Mouse (Mus musculus): Measurements from ENCODE around the gene Atp6v1g1.

Gene Atp6v1g1

DNA sequence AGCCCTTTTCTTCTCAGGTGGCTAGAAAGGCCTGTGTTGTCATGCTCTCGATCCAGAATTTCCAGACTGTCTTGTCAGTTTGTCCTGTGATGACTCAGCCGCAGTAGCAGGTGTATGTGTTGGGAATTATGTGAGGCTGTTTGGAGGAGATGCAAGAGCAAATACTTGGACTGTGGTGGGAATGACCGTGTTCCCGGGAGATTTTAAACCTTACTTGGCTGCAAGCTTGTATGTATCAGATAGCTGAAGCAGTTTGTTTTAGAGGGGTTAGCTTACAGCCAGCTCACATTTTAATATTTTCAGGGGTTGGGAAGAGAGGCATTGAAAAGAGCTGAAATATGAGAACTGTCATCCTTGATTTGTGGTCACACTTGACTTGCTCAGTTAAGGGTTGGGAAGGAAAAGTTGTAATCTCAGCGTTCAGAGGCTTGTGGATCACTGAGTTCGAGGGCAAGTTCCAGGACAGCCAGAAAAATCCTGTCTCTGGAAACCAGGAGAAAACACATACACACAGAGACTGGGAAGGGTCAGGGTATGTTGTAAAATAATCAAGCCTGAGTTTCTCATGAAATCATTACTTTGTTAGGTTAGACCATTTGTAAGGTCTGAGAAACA lies 2.0 kb downstream of the Atp6v1g1 start:
- in situ Hi-C loops (cut with MseI, MboI): no loop called here

DNA sequence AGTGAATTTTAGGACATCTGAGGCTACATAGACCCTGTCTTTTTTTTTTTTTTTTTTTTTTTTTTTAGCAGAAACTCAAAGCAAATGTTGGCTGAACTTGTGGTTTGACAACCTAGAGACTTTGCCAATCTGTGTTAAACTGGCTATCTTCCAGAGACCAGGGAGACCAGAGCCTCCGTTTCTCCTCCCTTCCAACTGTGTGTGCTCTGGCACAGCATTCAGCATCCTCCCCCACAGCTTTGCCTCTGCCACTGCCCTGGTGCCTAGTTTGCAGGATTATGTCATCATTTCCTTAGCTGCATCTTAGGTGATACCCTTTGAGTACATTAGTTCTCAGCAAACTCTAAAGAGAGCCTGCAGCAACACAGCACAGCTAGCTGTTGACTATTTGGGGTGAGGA lies 3.2 kb downstream of the Atp6v1g1 start:
- in situ Hi-C loops (cut with MseI, MboI): no loop called here

DNA sequence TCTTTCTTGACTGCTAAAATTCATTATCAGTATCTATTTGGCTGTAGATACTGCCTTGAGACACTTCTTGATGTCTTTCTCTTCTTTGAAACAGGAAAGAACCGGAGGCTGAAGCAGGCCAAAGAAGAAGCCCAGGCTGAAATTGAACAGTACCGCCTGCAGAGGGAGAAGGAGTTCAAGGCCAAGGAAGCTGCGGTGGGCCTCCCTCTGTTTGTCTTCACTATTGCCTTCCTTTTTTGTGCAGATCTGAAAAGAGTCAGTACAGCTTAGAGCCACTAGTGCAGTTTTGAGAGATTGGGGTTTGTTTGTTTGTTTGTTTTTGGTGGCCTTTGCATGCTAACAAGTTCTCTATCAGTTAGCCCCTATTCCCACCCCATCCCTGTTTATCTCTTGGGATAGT lies 3.9 kb downstream of the Atp6v1g1 start:
- in situ Hi-C loops (cut with MseI, MboI): no loop called here

DNA sequence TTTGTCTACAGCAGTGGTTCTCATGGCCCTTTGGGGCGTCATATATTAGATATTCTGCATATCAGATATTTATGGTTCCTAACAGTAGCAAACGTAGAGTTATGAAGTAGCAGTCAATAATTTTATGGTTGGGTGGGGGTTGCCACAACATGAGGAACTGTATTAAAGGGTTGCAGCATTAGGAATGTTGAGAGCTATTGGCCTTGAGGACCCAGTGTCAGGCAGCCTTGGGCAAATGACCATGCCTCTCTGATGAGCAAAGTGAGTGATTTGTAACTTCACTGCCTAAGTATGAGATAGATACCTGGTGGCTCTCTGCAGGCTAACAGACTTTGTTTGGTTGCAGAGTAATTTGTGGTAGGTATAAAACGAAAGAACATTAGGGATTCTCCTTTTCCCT lies 6.3 kb downstream of the Atp6v1g1 start:
- in situ Hi-C loops (cut with MseI, MboI): no loop called here

DNA sequence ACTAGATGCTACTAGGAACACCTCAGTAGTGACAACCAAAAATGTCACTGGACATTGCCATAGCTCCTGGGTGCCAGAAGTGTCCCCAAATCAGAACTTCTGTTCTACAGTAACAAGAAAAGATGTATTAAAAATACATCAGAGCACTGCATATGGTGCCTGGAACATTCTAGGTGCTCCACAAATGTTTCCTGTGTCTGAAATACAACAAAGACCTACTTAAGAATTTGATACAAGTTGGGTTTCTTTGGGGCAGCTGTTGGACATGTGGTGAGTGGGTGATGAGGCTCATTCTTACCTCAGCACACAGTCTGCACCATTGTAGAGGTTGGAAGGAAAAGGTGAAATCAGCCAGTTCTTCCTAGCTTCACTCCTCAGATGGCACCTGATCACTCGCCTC lies 8.3 kb downstream of the Atp6v1g1 start:
- in situ Hi-C loops (cut with MseI, MboI): no loop called here

DNA sequence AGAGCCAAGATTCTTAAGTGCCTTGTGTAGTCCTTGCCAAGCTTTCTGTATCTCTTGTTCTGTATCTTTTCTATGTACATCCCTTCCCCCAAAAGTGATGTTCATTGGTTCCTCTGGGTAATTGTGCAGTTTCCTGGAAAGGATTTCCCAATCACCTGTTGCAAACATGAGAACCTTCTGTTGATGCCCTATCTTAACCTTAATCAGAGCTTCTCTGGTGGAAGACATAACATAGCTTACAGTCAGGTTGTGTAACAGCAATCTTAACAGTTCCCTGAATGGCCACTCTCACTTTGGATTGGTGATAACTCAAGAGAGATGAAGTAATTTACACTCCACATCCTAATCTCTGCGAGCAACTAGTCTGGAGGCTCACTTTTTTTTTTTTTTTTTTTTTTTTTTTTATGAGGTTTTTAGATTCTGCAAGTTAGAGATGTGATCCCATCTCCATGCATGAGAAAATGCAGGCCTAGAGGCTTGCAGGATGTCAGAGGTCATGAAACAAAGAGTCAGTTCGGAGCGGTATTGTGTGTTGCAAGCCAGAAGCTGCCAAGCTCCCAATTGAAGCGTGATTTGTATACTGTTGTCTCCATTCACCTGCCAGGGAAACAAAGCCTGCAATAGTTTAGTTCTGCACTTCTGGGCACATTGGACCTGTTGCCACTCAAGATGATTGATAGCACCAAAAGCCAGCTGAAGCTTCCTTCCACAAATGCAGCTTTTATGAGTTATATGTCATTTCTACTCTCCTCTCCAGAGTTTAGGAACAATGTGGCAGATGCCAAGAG lies 9.4 kb downstream of the Atp6v1g1 start:
- in situ Hi-C loops (cut with MseI, MboI): no loop called here

DNA sequence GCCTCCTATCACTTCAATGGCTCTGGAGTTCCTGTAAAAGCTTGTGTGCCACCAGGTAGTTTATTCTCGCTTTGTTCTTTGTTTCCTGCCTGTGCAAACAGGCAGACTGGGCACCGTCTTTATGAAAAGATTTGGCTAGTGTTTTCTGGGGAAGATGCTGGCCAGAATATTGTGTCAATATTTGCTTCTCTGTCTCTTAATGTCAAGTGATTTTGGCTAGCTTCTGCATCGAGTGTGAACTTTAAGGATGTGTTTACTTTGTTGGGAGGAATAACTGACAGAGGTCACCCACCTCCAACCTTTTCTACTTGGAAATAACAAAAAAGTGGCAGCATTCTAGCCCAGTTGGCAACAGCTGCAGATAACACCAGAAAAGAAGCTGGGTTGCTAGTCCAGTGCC lies 10.0 kb downstream of the Atp6v1g1 start:
- in situ Hi-C loops (cut with MseI, MboI): no loop called here

DNA sequence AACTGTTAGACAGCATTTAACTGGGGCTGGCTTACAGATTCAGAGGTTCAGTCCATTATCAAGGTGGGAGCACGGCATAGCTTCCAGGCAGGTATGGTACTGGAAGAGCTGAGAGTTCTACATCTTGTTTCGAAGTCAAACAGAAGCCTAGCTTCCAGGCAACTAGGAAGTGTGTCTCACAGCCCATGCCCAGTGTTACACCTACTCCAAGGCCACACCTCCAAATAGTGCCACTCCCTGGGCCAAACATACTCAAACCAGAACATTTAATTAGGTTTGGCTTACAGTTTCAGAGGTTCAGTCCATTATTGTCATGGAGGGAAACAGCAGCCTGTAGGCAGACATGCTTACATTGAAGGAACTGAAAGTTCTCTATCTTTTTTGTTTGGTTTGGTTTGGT lies 10.5 kb downstream of the Atp6v1g1 start:
- in situ Hi-C loops (cut with MseI, MboI): no loop called here

DNA sequence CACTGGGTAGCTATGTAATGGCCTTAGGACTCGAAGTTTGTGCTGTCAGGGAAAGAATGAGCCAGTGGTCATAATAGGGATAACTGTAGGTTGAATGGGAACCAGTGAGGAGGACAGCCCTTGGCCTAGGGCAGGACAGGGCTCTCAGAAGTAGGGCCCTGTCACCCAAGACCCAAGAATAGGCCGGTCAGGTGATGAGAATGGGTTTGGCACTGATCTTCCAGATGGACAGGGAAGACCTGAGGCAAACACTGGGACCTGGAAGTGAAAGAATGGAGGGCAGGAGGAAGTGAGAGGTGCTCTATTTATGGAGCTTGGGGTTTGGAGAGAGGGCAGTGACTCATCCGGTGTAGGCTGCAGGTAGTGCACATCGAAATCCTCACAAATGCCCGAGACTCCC lies 12.1 kb downstream of the Atp6v1g1 start:
- in situ Hi-C loops (cut with MseI, MboI): no loop called here

DNA sequence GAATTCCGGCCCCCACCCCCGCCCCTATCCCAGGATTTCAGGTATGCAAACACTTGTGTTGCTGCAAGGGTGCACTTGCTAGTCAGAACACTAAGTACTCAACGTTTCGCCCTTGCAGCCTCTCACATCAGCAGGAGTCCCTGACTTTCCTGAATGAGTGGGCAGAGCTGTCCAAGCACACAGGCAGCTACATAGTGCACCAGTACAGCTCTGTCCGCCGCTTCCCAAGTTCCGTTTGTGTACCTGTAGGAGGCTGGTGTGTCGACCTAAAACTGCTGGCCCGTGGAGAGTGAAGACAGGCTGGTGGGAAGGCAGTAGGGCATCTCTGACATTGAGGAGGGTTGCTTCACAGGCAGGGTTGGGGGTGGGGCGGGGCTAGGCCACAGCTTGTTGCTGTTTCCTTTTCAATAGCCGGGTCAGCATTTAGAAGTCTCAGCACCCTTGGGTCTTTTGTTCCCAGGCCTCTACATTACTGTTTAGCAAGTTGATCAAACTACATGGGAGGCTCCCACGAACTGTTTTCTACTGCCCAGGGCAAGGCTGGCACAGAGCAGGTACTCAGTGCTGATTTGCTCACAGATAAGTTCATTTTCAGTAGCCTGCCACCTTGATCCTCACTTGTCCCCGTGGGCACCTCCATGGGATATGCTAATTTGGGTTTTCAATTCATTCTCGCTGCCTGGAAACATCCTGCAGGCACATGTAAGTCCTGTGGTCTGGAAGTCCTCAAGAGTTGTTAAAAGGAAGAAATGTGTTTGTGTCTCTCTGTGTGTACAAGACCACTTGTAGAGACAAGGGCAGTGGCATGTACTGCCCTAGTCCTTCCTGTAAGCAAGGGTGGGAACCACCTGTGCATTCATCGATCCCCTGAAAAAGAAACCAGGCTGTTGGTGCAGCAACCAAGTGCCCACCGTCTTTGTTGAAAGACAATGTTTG lies 12.8 kb downstream of the Atp6v1g1 start:
- in situ Hi-C loops (cut with MseI, MboI): no loop called here

DNA sequence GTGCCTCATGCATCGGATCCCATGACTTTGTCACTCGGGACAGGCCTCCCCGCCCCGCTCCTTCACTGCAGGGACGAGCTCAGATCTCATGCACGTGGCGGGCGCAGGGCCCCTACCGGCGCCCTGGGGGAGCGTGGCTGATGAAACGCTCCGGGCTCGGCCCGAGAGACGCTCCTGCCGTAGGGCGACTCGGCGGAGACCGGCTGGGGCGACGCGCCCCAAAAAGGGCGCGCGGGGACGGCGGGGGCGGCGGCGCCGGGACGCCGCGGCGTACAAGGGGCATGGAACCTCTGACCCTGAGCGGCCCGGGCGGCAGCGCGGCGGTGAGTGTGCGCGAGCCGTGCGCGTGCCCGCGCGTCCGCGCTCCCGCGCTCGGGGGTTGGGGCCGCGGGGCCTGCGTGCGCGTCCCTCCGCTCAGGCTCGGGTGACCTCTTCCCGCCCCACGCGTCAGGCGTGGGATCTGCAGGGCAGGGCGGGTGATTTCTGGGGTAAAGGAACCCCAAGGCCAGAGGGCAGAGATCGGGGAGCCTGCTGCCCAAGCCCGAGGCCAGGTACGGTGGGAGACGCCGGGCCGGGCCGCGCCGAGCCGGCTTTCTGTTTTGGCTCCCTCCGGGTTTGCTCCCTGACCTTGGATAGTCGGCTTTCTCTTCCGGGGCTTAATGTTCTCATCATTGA lies 14.0 kb downstream of the Atp6v1g1 start, which contains the start of gene Tmem268:
Gene Tmem268, plus strand, starts transcription at position 375 of the 675 bp plus-strand sequence.
- in situ Hi-C loops (cut with MseI, MboI): no loop called here

DNA sequence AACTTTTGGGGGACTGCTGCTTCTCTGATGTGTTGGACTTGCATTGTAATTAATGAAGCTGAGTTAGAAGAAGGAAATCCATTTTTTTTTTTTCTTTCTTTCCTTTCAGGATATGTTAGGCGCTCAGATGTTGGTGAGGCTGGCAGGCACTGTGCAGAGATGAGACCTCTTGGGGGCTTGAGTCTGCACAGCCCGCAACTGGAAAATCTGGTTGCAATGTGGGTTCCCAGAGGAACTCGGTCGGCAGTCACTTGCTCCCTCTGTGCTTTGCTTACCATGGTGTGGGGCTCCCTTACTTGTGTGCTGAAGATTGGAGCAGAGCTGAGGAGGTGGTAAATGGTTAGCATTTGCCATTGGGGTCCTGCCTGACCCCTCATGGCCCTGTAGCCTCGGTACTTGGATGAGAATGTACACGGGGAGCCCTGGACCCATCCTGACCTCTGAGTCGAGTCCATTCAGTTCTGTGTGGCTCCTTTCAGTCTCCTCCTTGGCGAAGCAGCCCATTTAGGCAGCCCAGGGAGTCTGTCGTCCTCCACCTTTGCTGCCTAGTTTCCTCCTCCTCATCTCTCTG lies 14.6 kb downstream of the Atp6v1g1 start:
- in situ Hi-C loops (cut with MseI, MboI): no loop called here

DNA sequence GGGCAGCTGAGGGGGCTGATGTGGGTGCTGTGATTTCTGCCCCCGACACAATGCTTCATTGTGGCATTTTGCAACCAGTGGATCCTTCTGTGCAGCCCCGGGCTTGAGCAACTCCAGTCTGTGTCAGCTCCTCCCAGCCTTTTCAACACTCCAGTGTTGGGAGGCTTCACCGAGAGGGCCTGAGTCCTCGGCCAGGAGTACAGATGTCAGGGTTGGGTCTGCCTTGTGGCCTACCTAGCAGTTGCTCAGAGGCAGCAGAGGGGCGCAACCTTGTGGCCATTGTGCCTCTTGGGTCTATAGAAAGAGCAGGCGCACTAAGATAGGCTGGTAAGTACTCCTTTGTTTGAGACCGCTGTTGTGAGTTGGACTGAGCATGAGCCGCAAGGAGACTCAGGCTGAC lies 15.5 kb downstream of the Atp6v1g1 start:
- in situ Hi-C loops (cut with MseI, MboI): no loop called here

DNA sequence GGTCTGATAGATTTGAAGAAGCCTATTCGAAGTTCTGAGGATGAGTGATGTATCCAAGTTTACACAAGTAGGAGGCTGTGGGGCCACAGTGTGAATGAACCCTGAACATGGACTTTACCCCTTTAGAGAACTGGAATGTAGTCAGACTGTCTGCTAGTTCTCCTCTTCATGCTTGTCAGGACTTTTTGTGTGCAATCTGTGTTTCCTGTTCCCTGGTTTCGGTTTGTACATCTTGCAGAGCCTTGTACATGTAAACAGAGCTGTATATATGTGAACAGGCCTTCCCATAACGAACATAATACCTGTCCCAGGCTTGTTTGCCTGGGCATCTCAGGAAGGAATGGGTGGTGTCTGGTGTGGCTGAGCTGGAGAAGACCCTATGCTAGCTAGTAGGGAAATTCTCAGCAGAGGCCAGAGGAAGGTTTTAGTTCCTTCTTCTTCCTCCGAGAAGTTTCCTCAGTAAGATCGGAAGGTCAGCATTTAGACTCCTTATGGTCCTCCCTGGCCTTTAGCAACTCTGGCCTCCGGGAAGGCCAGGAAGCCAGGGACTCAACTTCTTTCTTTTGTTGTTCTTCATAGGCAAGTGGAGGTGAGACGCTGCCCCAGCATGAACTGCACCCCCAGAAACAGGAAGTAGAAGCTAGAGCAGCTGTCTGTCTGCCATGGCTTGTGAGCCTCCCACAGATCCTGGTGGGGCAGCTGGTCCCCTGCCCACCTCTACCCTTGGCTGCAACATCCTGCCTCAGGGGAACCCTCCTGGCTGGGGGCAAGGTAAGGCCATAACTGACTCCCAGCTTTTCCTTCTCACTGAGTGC lies 17.5 kb downstream of the Atp6v1g1 start:
- in situ Hi-C loops (cut with MseI, MboI): no loop called here

DNA sequence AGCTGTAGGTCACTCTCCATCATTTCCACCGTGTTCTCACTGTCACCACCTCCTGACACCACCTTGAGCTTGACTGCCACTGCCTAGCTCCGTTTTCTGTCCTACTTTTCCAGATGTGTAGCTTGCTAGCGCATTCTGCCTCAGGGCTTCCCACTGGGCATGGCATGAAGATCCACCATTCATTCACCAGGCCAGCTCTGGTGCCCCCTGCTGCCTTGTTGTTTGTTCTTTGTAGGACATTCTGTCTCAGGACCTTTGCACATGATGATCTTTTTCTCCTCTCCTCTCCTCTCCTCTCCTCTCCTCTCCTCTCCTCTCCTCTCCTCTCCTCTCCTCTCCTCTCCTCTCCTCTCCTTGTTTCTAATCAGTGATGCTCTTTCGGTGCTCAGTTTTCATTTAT lies 18.2 kb downstream of the Atp6v1g1 start:
- in situ Hi-C loops (cut with MseI, MboI): no loop called here

DNA sequence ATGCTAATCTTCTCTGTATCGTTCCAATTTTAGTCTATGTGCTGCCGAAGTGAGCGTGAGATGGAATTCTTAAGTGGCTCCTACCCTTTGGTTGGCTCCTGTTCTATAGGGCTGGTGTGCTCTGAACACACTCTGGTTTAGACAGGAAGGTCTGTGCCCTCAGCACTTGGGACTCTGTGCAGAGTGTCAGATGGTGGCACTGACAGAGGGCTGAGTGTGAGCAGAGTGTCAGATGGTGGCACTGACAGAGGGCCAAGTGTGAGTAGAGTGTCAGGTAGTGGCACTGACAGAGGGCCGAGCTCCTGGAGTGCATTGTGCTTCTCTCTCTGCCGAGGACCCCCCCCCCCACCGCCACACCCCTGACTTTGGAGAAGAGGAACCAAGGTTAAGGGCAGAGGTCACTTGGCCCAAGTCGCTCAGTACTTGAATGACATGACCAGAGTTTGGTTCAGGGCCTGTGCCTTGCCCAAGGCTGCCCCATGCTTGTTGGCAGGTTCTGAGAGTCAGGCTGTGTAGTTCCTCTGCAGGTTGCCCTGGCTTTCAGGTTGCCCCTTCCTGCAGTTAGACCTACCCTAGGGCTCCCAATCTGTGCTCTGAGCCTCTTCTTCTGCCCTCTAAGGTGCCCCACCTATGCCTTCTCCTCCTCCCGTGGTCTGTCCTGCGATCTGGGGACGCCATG lies 23.3 kb downstream of the Atp6v1g1 start:
- in situ Hi-C loops (cut with MseI, MboI): no loop called here

DNA sequence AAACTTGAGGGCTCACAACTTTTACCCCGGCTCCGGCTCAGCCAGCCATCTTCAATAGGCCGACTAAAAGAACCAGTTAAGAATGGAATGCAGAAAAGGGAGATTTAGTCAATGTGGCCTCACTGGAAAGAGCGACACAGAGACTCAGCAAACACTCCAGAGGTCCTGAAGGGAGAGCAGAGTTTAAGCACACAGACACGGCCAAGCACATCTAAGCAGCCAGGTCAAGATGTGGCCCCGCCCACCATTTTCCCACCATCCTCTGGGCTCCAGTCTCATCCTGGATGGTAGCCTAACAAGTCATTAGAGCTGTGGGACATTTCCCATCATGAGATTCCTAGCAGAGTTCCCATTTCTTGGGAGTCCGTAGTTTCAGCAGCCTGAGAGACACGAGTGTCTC lies 24.8 kb downstream of the Atp6v1g1 start:
- in situ Hi-C loops (cut with MseI, MboI): no loop called here

DNA sequence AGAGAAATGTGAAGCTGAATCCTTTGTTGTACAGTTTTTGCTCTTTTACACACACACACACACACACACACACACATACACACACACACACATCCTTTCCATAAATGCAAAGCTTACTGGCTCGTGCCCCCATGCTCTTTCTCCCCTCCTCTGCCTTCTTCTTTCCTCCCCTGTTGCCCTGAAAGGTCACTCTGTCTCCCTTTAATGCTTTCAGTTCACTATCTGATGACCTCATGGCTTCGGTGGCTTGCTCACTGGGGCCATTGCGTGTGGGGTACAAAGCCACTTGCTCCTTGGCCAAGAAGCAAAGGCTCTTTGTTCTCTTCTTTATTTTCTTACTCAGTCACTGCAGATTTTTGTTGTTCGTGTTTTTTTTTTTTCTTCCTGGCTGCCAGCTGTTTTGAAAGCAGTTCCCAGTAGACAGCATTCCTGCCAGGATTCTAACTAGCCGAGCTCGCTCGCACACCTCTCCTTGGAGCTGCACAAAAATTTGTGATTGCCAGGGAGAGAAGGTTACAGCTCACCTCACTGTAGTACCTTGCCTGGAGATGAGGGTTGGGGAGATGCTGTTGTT lies 25.7 kb downstream of the Atp6v1g1 start:
- in situ Hi-C loops (cut with MseI, MboI): no loop called here

DNA sequence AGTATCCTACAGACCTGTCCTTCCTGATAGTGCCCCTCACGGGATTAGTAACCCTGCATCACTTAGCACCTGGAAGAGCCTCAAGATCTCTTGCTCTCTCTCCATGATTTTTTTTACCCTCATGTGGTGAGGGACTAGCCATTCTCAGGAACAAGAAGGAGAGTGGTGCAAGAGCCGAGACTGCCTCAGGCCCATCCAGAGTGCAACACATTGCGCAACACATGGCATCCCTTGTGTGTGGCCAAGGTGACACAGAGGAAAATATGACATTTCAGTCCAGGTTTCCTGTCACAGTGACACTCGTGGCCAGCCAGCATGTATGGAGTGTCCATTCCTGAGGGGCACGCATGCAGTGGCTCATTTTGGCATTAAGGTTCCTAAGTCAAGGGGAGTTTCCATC lies 28.0 kb downstream of the Atp6v1g1 start:
- in situ Hi-C loops (cut with MseI, MboI): no loop called here

DNA sequence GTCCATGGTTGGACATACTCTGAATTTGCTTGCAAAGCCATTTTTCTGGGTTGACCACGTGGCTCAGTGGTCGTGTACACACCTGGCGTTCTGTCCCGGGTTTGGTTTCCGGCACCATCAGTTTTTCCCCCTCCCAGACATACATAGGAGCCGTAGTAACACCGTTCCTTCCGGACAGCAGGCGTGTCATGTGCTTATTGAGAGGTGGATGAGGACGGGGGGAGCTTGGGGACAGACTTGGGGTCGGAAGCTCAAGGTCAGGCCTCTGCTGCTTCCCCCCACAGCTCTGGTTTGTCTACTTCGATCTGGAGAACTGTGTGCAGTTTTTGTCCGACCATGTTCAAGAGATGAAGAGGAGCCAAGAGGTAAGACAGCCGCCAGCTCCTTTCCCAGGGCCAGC lies 35.1 kb downstream of the Atp6v1g1 start:
- in situ Hi-C loops (cut with MseI, MboI): no loop called here

All from mouse trophoblast stem cell (cell line).